Comparison of ENCODE assay signal across 8 mouse cellular contexts in the genomic region with DNA sequence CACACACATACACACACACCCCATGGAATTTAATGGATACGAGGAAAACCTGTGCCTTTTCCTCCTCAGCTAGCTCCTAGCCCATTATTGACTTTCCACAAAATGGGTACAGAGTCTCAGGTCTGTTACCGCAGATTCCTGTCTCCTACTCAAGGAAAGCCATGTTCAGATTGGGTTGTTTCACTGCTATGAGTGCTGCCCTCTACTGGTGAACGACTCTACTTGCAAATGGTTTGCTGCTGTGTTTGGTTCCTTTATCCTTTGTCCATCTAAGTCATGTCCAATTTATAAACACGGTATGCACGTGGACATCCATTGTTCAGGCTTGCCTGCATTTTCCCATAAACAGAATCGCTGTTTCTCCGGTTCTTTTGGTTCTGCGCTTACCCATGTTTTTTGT.
DNase-seq lines count a peak whose midpoint lies in the region; ATAC-seq and TF ChIP-seq lines count a peak whose summit lies in the region.

No protein-coding gene starts in this region.

- peak; percentile 78 for TF ChIP-seq CTCF in hindbrain, postnatal 0 days (IDR thresholded peaks at IDR 0.05; ENCODE audit: low read depth)

- peaks cover 6% of the 10 kb centered on the region; the same call in 1 of the 2 replicates for H3K4me1 ChIP-seq in midbrain, embryonic 10.5 days
- no peaks in the 10 kb centered on the region for H3K4me1 ChIP-seq in midbrain, embryonic 15.5 days
- no peaks in the 10 kb centered on the region for H3K4me1 ChIP-seq in hindbrain, postnatal 0 days (ENCODE audit: insufficient read depth, low read length)

- peaks cover 62% of the 10 kb centered on the region for H3K27me3 ChIP-seq in midbrain, embryonic 10.5 days (ENCODE audit: low read depth, poor library complexity, severe bottlenecking)
- peaks cover 3% of the 10 kb centered on the region; the same call in 1 of the 2 replicates for H3K27me3 ChIP-seq in midbrain, embryonic 15.5 days (replicated peaks)
- no peaks in the 10 kb centered on the region for H3K27me3 ChIP-seq in hindbrain, postnatal 0 days (ENCODE audit: insufficient read depth, low read length)

- no peak overlapping the region for H3K9ac ChIP-seq in midbrain, embryonic 15.5 days
- H3K9ac ChIP-seq in hindbrain, postnatal 0 days (replicated peaks; ENCODE audit: low read length) = no peak overlapping the region

- DNase-seq in gastrocnemius, postnatal 10 days = peak; percentile 11
- DNase-seq in gastrocnemius, postnatal 4 days (ENCODE audit: low spot score in 2 of 2) = no peak
- peak; percentile 16 for DNase-seq in midbrain, embryonic 10.5 days (ENCODE audit: low spot score)
- peak; percentile 70 for DNase-seq in ZHBTc4 (ENCODE audit: low read depth, low spot score)
- peak; percentile 66 for DNase-seq in hindbrain, postnatal 0 days (ENCODE audit: low spot score)
- DNase-seq in spleen, adult 12 weeks (ENCODE audit: low spot score) = peak; percentile 9
- no peak for DNase-seq in testis, postnatal 14 days (ENCODE audit: low spot score)

- H3K9me3 ChIP-seq in midbrain, embryonic 10.5 days (replicated peaks) = no peaks in the 10 kb centered on the region
- no peaks in the 10 kb centered on the region for H3K9me3 ChIP-seq in midbrain, embryonic 15.5 days
- no peaks in the 10 kb centered on the region for H3K9me3 ChIP-seq in hindbrain, postnatal 0 days (ENCODE audit: low read length)

- no peak overlapping the region for H3K4me3 ChIP-seq in midbrain, embryonic 10.5 days
- H3K4me3 ChIP-seq in midbrain, embryonic 15.5 days = no peak overlapping the region
- no peak overlapping the region for H3K4me3 ChIP-seq in hindbrain, postnatal 0 days (ENCODE audit: low read length)

- no peak for ATAC-seq in midbrain, embryonic 15.5 days (replicated peaks)
- ATAC-seq in hindbrain, postnatal 0 days = no peak

- no peak overlapping the region for H3K4me2 ChIP-seq in midbrain, embryonic 15.5 days
- no peak overlapping the region for H3K4me2 ChIP-seq in hindbrain, postnatal 0 days (ENCODE audit: low read depth, low read length)

- WGBS in midbrain, embryonic 10.5 days = 37% methylated on average over 8 of the region's 8 CpGs
- 37% methylated on average over 8 of the region's 8 CpGs for WGBS in midbrain, embryonic 15.5 days
- 38% methylated on average over 8 of the region's 8 CpGs for WGBS in hindbrain, postnatal 0 days

- no peaks in the 10 kb centered on the region for H3K36me3 ChIP-seq in midbrain, embryonic 10.5 days
- no peaks in the 10 kb centered on the region for H3K36me3 ChIP-seq in midbrain, embryonic 15.5 days (replicated peaks)
- no peaks in the 10 kb centered on the region for H3K36me3 ChIP-seq in hindbrain, postnatal 0 days (ENCODE audit: insufficient read depth, low read length)

- H3K27ac ChIP-seq in midbrain, embryonic 10.5 days (replicated peaks) = no peak overlapping the region
- H3K27ac ChIP-seq in midbrain, embryonic 15.5 days = no peak overlapping the region
- H3K27ac ChIP-seq in hindbrain, postnatal 0 days = no peak overlapping the region

Comparison
In these comparisons a context has a peak if more than half of its experiments do, and no peak if none do; other contexts are left out.
1. DNase-seq: peak in gastrocnemius, postnatal 10 days (single experiment), midbrain, embryonic 10.5 days (single experiment), ZHBTc4 (single experiment), hindbrain, postnatal 0 days (single experiment) and spleen, adult 12 weeks (single experiment); none in gastrocnemius, postnatal 4 days (0 of 2) and testis, postnatal 14 days (single experiment).